Mouse (Mus musculus) lung, embryonic 14.5 days (tissue): ENCODE measurements around the gene Utp20. TPM values are rescaled to one million over a fixed set of nuclear protein-coding genes. Genes with fewer than 3 reads are reported as not detected.
"Not testable (repeated sequence)": the region's sequence is repeated elsewhere in the genome, so short reads cannot be mapped to it uniquely, and the experiment has no call there.

Experiments used
- ATAC-seq: fragments of 200-750 bp; cut with Nextera tagmentation; 2 replicates; pipeline ENCODE4 v1.8.0; 2017; ENCODE audit warnings: mild to moderate bottlenecking, moderate TSS enrichment, moderate library complexity; ENCODE audit not compliant: insufficient read depth
- DNase-seq: peaks from one replicate; pipeline ENCODE4 v3.0.0-alpha.2; 2015
- H3K27ac ChIP-seq: fragments of 300-500 bp; sonication (generic); 2 replicates; pipeline ENCODE4 v1.5.1; 2014; ENCODE audit warnings: low read depth, mild to moderate bottlenecking, moderate library complexity
- H3K27me3 ChIP-seq: fragments of 300-500 bp; sonication (generic); 2 replicates; pipeline ENCODE4 v1.6.1; 2014; ENCODE audit warnings: low read length, control low read depth; ENCODE audit not compliant: insufficient read depth
- H3K36me3 ChIP-seq: fragments of 300-500 bp; sonication (generic); 2 replicates; pipeline ENCODE4 v1.6.1; 2014; ENCODE audit warnings: control low read depth; ENCODE audit not compliant: insufficient read depth
- H3K4me1 ChIP-seq: fragments of 300-500 bp; sonication (generic); 2 replicates; pipeline ENCODE4 v1.6.1; 2014; ENCODE audit warnings: antibody characterized with exemption, control low read depth; ENCODE audit not compliant: insufficient read depth
- H3K4me2 ChIP-seq: fragments of 300-500 bp; sonication (generic); 2 replicates; pipeline ENCODE4 v1.6.1; 2014; ENCODE audit warnings: mild to moderate bottlenecking
- H3K4me3 ChIP-seq: fragments of 300-500 bp; sonication (generic); 2 replicates; pipeline ENCODE4 v1.5.1; 2014; ENCODE audit warnings: low read depth, low read length
- H3K9ac ChIP-seq: fragments of 300-500 bp; sonication (generic); 2 replicates; pipeline ENCODE4 v1.6.1; 2014
- H3K9me3 ChIP-seq: fragments of 300-500 bp; sonication (generic); 2 replicates; pipeline ENCODE4 v1.6.1; 2016; ENCODE audit warnings: low read depth, low read length, control low read depth
- CTCF ChIP-seq: IDR thresholded peaks from 2 replicates; pipeline ENCODE4 v1.5.1; 2016; ENCODE audit warnings: antibody characterized with exemption, low read depth
- WGBS: fragments of 180-500 bp; shearing (Covaris S2); extraction: QIAGEN DNeasy Blood & Tissue Kit; methylation state at CpG from one replicate; pipeline ENCODE4 v1.1.7; 2014; 5-methylcytosine and 5-hydroxymethylcytosine counted together
- polyA plus RNA-seq: library from polyadenylated mRNA; unstranded; fragments of >200 nt; fragmentation: Nextera tagmentation; extraction: Ambion mirVana; gene quantifications from 2 replicates; pipeline ENCODE4 v1.2.1, GENCODE M21; 2014

The Utp20 gene
- polyA plus RNA-seq, 1 experiment from 2014 or later = 26.6 TPM

DNA sequence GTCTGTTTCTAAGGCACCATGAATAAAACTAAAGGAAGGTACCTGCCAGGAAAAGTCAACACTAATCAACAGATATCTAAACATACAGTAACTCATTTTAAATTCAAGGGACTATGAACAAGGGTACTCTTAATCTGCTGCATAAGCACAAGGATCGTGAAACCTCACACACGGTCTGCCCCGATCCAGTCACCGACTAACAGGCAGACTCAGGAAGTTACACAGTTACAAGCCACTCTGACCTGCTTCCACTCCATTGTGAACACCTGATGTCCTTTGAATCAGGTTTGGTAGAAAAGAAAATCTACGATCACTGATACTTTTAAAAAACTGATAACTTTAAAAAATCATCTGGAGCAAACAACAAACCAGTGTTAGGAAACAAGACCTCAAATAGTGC is 42.7 kb downstream of the Utp20 start:
- Histone ChIP-seq H3K27me3 (no peaks in the 10 kb centered on the region), H3K27ac (no peak overlapping the region), H3K9me3 (no peaks in the 10 kb centered on the region), H3K4me2 (no peak overlapping the region), H3K4me3 (no peak overlapping the region), H3K36me3 (peaks cover 57% of the 10 kb centered on the region), H3K9ac (no peak overlapping the region), H3K4me1 (no peaks in the 10 kb centered on the region)
- TF ChIP-seq CTCF = no peak
- ATAC-seq = no peak
- no peak for DNase-seq
- 91% methylated on average over 5 of the region's 5 CpGs for WGBS

DNA sequence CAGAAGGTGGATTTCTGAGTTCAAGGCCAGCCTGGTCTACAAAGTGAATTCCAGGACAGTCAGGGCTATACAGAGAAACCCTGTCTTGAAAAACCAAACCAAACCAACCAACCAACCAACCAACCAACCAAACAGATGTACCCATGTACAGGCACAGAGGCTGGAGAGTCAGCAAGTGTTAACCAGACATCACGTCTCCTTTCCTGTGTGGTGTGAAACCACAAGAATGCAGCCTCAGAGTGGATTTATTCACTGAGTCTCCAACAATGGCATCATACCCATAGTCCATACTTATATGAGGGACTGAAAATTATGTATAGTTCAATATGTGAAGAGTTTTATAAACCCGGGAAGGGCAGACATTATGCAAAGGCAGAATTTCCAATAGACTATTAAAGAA is 43.5 kb downstream of the Utp20 start:
- not testable (repeated sequence) for H3K4me2 ChIP-seq, H3K27me3 ChIP-seq, H3K4me3 ChIP-seq, H3K9ac ChIP-seq, H3K9me3 ChIP-seq, H3K27ac ChIP-seq, ATAC-seq, DNase-seq, H3K4me1 ChIP-seq
- peaks cover 61% of the 10 kb centered on the region for H3K36me3 ChIP-seq
- WGBS = 96% methylated on average over 2 of the region's 2 CpGs

DNA sequence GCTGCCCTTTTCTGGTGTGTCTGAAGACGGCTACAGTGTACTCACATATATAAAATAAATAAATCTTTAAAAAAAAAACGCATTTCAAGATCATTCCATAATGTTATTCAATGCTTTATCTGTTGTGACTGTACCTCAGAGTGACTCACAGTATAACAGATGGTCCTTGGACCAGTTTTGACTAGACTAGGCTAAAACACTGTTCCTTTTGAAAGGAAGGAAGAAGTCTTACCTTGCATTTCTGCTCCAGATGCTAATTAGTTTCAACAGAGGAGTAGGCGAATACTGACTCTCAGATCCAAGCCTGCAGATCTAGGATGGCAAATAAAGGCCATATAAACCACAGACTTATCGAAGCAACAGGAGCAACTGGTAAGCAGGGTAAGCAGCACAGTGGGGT is 45.9 kb downstream of the Utp20 start:
- H3K27me3 ChIP-seq = no peaks in the 10 kb centered on the region
- 81% methylated on average over 4 of the region's 4 CpGs for WGBS

DNA sequence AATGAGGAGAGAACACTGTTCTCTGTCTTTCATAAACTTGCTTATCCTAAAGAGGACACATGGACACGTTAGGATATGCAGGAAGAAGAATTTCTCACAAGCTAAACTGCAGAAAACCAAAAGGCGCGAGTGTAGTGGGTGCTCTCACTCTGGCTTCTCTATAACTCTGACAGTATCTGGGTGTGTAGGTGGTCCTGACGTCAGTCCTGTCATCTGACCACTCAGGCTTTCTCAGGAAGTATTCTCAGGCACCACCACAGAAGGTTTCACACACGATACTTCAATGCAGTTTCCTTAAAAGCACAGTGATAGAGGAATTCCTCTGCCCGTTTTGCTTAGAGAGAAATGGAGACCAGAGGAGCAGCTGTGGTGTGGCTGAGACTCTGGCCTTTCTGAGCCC is 50.4 kb downstream of the Utp20 start:
- DNase-seq = no peak
- 75% methylated on average over 6 of the region's 6 CpGs for WGBS
- H3K4me2 ChIP-seq = no peak overlapping the region
- H3K4me3 ChIP-seq = no peak overlapping the region
- no peak for TF ChIP-seq CTCF
- no peak overlapping the region for H3K27ac ChIP-seq
- H3K36me3 ChIP-seq = peaks cover 66% of the 10 kb centered on the region; the same call in 1 of the 2 replicates
- no peaks in the 10 kb centered on the region for H3K4me1 ChIP-seq
- no peak for ATAC-seq
- H3K9me3 ChIP-seq = no peaks in the 10 kb centered on the region
- H3K27me3 ChIP-seq = no peaks in the 10 kb centered on the region
- H3K9ac ChIP-seq = no peak overlapping the region

More for the DNA sequence above, 45.9 kb downstream of the Utp20 start:
- H3K36me3 ChIP-seq = peaks cover 67% of the 10 kb centered on the region; the same call in 1 of the 2 replicates
- no peak for DNase-seq
- H3K9me3 ChIP-seq = no peaks in the 10 kb centered on the region
- no peak overlapping the region for H3K27ac ChIP-seq
- H3K4me1 ChIP-seq = no peaks in the 10 kb centered on the region
- H3K9ac ChIP-seq = no peak overlapping the region
- ATAC-seq = no peak
- H3K4me3 ChIP-seq = no peak overlapping the region
- TF ChIP-seq CTCF = no peak
- no peak overlapping the region for H3K4me2 ChIP-seq

DNA sequence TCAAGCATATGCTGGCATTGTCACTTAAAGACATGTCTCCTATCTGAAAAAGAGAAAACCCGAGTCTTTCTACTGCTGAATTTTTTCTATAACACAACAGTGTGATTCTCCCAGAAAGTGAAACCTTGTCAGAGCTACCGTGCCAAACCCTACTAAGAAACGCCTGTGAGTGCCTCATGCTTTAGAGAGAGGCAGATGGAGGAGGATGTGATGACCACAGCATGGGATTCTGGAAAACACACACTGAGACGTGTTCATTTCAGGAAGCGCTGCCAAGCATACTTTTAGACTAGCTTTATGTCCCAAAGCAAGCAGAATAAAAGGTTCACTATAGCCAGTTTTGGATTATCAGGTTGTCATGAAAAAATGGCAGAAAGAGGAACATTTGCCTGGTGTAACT is 53.6 kb downstream of the Utp20 start:
- DNase-seq, H3K9me3 ChIP-seq, H3K27me3 ChIP-seq, H3K9ac ChIP-seq, H3K4me1 ChIP-seq, H3K4me2 ChIP-seq, H3K27ac ChIP-seq, ATAC-seq, H3K4me3 ChIP-seq: not testable (repeated sequence)
- 82% methylated on average over 5 of the region's 5 CpGs for WGBS
- H3K36me3 ChIP-seq = peaks cover 79% of the 10 kb centered on the region

DNA sequence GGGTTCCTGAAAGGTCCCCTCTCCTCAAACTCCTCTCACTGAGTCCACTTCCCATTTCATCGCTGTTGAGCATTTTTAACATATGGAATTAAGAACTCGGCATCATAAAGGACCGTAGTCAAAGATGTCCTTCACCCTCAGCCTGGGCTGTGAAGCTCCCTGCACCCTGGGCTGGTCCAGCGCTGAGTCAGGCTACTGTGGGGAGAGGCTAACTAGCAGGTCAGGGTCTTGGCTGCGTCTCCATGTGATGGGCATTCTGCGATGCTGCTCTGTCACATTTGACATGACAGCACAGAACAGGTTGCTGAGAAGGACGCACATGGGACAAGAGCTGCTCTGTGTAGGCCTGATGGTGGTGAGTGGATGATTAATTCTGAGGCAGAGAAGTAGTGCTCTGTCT is 56.9 kb downstream of the Utp20 start:
- no peak for TF ChIP-seq CTCF
- Histone ChIP-seq H3K36me3 (peaks cover 73% of the 10 kb centered on the region), H3K4me1 (no peaks in the 10 kb centered on the region), H3K27ac (no peak overlapping the region), H3K9ac (no peak overlapping the region), H3K4me2 (no peak overlapping the region), H3K9me3 (no peaks in the 10 kb centered on the region), H3K27me3 (no peaks in the 10 kb centered on the region), H3K4me3 (no peak overlapping the region)
- ATAC-seq (no peak), DNase-seq (no peak)
- 95% methylated on average over 7 of the region's 7 CpGs for WGBS

DNA sequence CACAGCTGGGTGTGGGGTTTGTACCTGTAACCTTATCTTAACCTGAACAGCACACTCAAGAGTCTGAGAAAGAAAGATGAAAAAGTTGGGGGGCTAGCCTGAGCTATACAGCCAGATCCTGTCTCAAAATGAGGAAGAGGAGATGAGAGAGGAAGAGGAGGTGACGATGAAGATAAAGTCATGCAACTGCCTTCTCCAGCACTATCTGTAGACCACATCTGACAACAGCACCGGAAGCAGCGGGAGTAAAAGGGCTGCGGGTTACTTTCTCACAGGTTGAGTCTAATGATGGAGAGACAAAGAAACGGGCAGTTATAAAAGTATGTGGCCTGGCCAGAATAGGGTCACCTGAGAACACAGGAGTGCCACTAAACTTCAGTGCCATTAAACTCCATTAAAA is 57.6 kb downstream of the Utp20 start:
- Histone ChIP-seq H3K4me2 (no peak overlapping the region), H3K27ac (no peak overlapping the region), H3K9me3 (no peaks in the 10 kb centered on the region), H3K4me3 (no peak overlapping the region), H3K36me3 (peaks cover 78% of the 10 kb centered on the region), H3K4me1 (no peaks in the 10 kb centered on the region), H3K27me3 (no peaks in the 10 kb centered on the region), H3K9ac (no peak overlapping the region)
- ATAC-seq (no peak), DNase-seq (no peak)
- WGBS = 93% methylated on average over 5 of the region's 5 CpGs
- no peak for TF ChIP-seq CTCF

DNA sequence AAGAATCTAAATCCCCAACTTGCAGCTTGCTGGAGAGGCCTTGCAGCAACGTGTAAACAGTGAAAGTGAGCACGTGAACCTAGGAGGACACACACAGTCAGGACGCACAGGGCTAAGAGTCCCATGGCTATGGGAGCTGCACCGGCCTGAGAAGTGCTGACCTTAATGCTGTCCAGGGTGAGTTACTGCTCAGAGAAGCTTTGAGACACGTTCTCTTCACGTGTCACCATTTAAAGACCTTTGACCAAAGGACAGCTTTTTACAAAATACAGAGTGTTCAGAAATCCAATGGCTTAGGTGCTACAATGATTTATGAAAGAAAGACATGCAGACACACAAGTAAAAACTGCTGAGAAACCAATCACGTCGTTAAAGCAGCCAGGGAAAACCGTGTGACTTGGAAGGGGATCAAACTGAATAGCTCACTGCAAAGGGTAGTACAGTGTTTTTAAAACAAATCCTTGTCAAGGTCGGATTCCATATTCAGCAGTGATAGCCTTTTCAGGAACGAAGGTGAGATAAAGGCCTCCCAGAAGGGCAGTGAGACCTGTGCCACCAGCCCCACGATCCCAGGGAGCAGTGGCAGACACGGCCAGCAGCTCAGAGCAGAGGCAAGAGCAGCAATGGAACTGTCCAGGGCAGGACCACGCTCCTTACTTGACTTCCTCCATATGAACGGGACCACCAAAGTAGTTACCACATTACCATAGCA is 61.0 kb downstream of the Utp20 start:
- no peak for TF ChIP-seq CTCF
- H3K9me3 ChIP-seq = no peaks in the 10 kb centered on the region
- no peak for DNase-seq
- no peak overlapping the region for H3K27ac ChIP-seq
- peaks cover 80% of the 10 kb centered on the region for H3K36me3 ChIP-seq
- no peaks in the 10 kb centered on the region for H3K4me1 ChIP-seq
- 84% methylated on average over 15 of the region's 15 CpGs for WGBS
- no peak overlapping the region for H3K9ac ChIP-seq
- no peak for ATAC-seq
- no peaks in the 10 kb centered on the region for H3K27me3 ChIP-seq
- H3K4me3 ChIP-seq = no peak overlapping the region
- H3K4me2 ChIP-seq = no peak overlapping the region
